Mouse (Mus musculus): ENCODE data around the gene Polr3b. TPM values are rescaled to one million over a fixed set of nuclear protein-coding genes. Genes with fewer than 3 reads are reported as not detected.
A peak's percentile ranks its signal among the peaks of the same experiment; 100 is the strongest.

Gene Polr3b
- 16.9 and 17.2 TPM in 2 replicates for polyA plus RNA-seq (2014; fragmentation: Nextera tagmentation; extraction: Ambion mirVana)

- no peaks in the 10 kb centered on the region for H3K9me3 ChIP-seq (ENCODE audit: control insufficient read depth, low read length)
- H3K27me3 ChIP-seq (ENCODE audit: control insufficient read depth, insufficient read depth, low read length), result no peaks in the 10 kb centered on the region
- 8% methylated on average over 53 of the region's 53 CpGs for WGBS
- no peaks in the 10 kb centered on the region for H3K36me3 ChIP-seq (replicated peaks; ENCODE audit: control insufficient read depth, insufficient read depth)
- peak; percentile 97 for ATAC-seq (ENCODE audit: low FRiP score)
- H3K9ac ChIP-seq, result peak within 1 kb of the TSS; percentile 64
- H3K4me3 ChIP-seq (replicated peaks; ENCODE audit: low read length), result peak within 1 kb of the TSS; percentile 55
- peak within 1 kb of the TSS; percentile 71 for H3K4me2 ChIP-seq (replicated peaks)
- peaks cover 9% of the 10 kb centered on the region for H3K4me1 ChIP-seq (replicated peaks; ENCODE audit: control insufficient read depth, insufficient read depth, low read length)
- peak; percentile 94 for DNase-seq (ENCODE audit: low spot score)
- peak within 1 kb of the TSS; percentile 90 for H3K27ac ChIP-seq
Measured at GRCm38 (mm10) chr10:84621826-84622790, at the start of gene Polr3b. Gene Polr3b, plus strand, starts transcription at chr10:84622292.

GRCm38 (mm10) chr10:84573671-84574420 lies 48.2 kb upstream of the Polr3b start:
- no peaks in the 10 kb centered on the region for H3K4me1 ChIP-seq (replicated peaks; ENCODE audit: control insufficient read depth, insufficient read depth, low read length)
- H3K9ac ChIP-seq, result no peak overlapping the region
- DNase-seq (ENCODE audit: low spot score), result no peak
- H3K27me3 ChIP-seq (ENCODE audit: control insufficient read depth, insufficient read depth, low read length), result no peaks in the 10 kb centered on the region
- no peak for ATAC-seq (ENCODE audit: low FRiP score)
- no peak overlapping the region for H3K4me3 ChIP-seq (replicated peaks; ENCODE audit: low read length)
- H3K4me2 ChIP-seq (replicated peaks), result no peak overlapping the region
- no peaks in the 10 kb centered on the region for H3K36me3 ChIP-seq (replicated peaks; ENCODE audit: control insufficient read depth, insufficient read depth)
- H3K9me3 ChIP-seq (ENCODE audit: control insufficient read depth, low read length), result no peaks in the 10 kb centered on the region
- H3K27ac ChIP-seq, result no peak overlapping the region
- WGBS, result 70% methylated on average over 5 of the region's 5 CpGs

- peak overlapping the region; percentile 82 for H3K4me2 ChIP-seq (replicated peaks)
- H3K9ac ChIP-seq, result peak overlapping the region; percentile 9; the same call in 1 of the 2 replicates
- ATAC-seq (ENCODE audit: low FRiP score) (peak; percentile 86), DNase-seq (ENCODE audit: low spot score) (peak; percentile 78)
- no peak overlapping the region; the same call in 1 of the 2 replicates for H3K27ac ChIP-seq
- peak overlapping the region; percentile 84 for H3K4me3 ChIP-seq (replicated peaks; ENCODE audit: low read length)
- H3K4me1 ChIP-seq (replicated peaks; ENCODE audit: control insufficient read depth, insufficient read depth, low read length), result no peaks in the 10 kb centered on the region
- under 1% methylated on average over 14 of the region's 14 CpGs for WGBS
- no peaks in the 10 kb centered on the region for H3K27me3 ChIP-seq (ENCODE audit: control insufficient read depth, insufficient read depth, low read length)
- no peaks in the 10 kb centered on the region for H3K36me3 ChIP-seq (replicated peaks; ENCODE audit: control insufficient read depth, insufficient read depth)
- no peaks in the 10 kb centered on the region for H3K9me3 ChIP-seq (ENCODE audit: control insufficient read depth, low read length)
Measured at GRCm38 (mm10) chr10:84576029-84576394, 46.1 kb upstream of the Polr3b start.

- WGBS, result under 1% methylated on average over 46 of the region's 46 CpGs
- Histone ChIP-seq H3K9me3 (ENCODE audit: control insufficient read depth, low read length) (no peaks in the 10 kb centered on the region), H3K27ac (peak within 1 kb of the TSS; percentile 67), H3K4me1 (replicated peaks; ENCODE audit: control insufficient read depth, insufficient read depth, low read length) (no peaks in the 10 kb centered on the region), H3K9ac (peak within 1 kb of the TSS; percentile 74), H3K36me3 (replicated peaks; ENCODE audit: control insufficient read depth, insufficient read depth) (no peaks in the 10 kb centered on the region), H3K27me3 (ENCODE audit: control insufficient read depth, insufficient read depth, low read length) (no peaks in the 10 kb centered on the region), H3K4me3 (replicated peaks; ENCODE audit: low read length) (peak within 1 kb of the TSS; percentile 84), H3K4me2 (replicated peaks) (peak within 1 kb of the TSS; percentile 82)
- DNase-seq (ENCODE audit: low spot score) (peak; percentile 91), ATAC-seq (ENCODE audit: low FRiP score) (peak; percentile 99)
Measured at GRCm38 (mm10) chr10:84576395-84577070, 45.6 kb upstream of the Polr3b start, which contains the start of gene Tcp11l2. Gene Tcp11l2, plus strand, starts transcription at chr10:84576626.

GRCm38 (mm10) chr10:84577071-84577727 lies 44.9 kb upstream of the Polr3b start:
- peak overlapping the region; percentile 67 for H3K27ac ChIP-seq

GRCm38 (mm10) chr10:84578738-84579137 lies 43.4 kb upstream of the Polr3b start:
- WGBS, result 86% methylated on average over 10 of the region's 10 CpGs
- no peak overlapping the region for H3K9ac ChIP-seq
- no peaks in the 10 kb centered on the region for H3K4me1 ChIP-seq (replicated peaks; ENCODE audit: control insufficient read depth, insufficient read depth, low read length)
- H3K27ac ChIP-seq, result no peak overlapping the region
- DNase-seq (ENCODE audit: low spot score) (no peak), ATAC-seq (ENCODE audit: low FRiP score) (no peak)
- H3K4me2 ChIP-seq (replicated peaks), result no peak overlapping the region
- H3K36me3 ChIP-seq (replicated peaks; ENCODE audit: control insufficient read depth, insufficient read depth), result no peaks in the 10 kb centered on the region
- H3K4me3 ChIP-seq (replicated peaks; ENCODE audit: low read length), result no peak overlapping the region
- H3K9me3 ChIP-seq (ENCODE audit: control insufficient read depth, low read length), result no peaks in the 10 kb centered on the region
- H3K27me3 ChIP-seq (ENCODE audit: control insufficient read depth, insufficient read depth, low read length), result no peaks in the 10 kb centered on the region

More at GRCm38 (mm10) chr10:84577071-84577727, 44.9 kb upstream of the Polr3b start:
- H3K4me2 ChIP-seq (replicated peaks), result peak overlapping the region; percentile 82
- ATAC-seq (ENCODE audit: low FRiP score) (peak; percentile 34), DNase-seq (ENCODE audit: low spot score) (peak; percentile 58)
- no peaks in the 10 kb centered on the region for H3K4me1 ChIP-seq (replicated peaks; ENCODE audit: control insufficient read depth, insufficient read depth, low read length)
- H3K4me3 ChIP-seq (replicated peaks; ENCODE audit: low read length), result peak overlapping the region; percentile 84
- WGBS, result 4% methylated on average over 38 of the region's 38 CpGs
- H3K27me3 ChIP-seq (ENCODE audit: control insufficient read depth, insufficient read depth, low read length), result no peaks in the 10 kb centered on the region
- H3K9ac ChIP-seq, result peak overlapping the region; percentile 74
- H3K9me3 ChIP-seq (ENCODE audit: control insufficient read depth, low read length), result no peaks in the 10 kb centered on the region
- H3K36me3 ChIP-seq (replicated peaks; ENCODE audit: control insufficient read depth, insufficient read depth), result no peaks in the 10 kb centered on the region

GRCm38 (mm10) chr10:84579527-84579926 lies 42.6 kb upstream of the Polr3b start:
- DNase-seq (ENCODE audit: low spot score) (no peak), ATAC-seq (ENCODE audit: low FRiP score) (no peak)
- Histone ChIP-seq H3K27me3 (ENCODE audit: control insufficient read depth, insufficient read depth, low read length) (no peaks in the 10 kb centered on the region), H3K4me1 (replicated peaks; ENCODE audit: control insufficient read depth, insufficient read depth, low read length) (no peaks in the 10 kb centered on the region), H3K4me3 (replicated peaks; ENCODE audit: low read length) (no peak overlapping the region), H3K27ac (no peak overlapping the region), H3K4me2 (replicated peaks) (no peak overlapping the region), H3K36me3 (replicated peaks; ENCODE audit: control insufficient read depth, insufficient read depth) (no peaks in the 10 kb centered on the region), H3K9me3 (ENCODE audit: control insufficient read depth, low read length) (no peaks in the 10 kb centered on the region), H3K9ac (no peak overlapping the region)
- 87% methylated on average over 2 of the region's 2 CpGs for WGBS

GRCm38 (mm10) chr10:84581191-84581590 lies 40.9 kb upstream of the Polr3b start:
- Histone ChIP-seq H3K4me2 (replicated peaks) (no peak overlapping the region), H3K9me3 (ENCODE audit: control insufficient read depth, low read length) (no peaks in the 10 kb centered on the region), H3K4me1 (replicated peaks; ENCODE audit: control insufficient read depth, insufficient read depth, low read length) (no peaks in the 10 kb centered on the region), H3K36me3 (replicated peaks; ENCODE audit: control insufficient read depth, insufficient read depth) (no peaks in the 10 kb centered on the region), H3K9ac (no peak overlapping the region), H3K27ac (no peak overlapping the region), H3K4me3 (replicated peaks; ENCODE audit: low read length) (no peak overlapping the region), H3K27me3 (ENCODE audit: control insufficient read depth, insufficient read depth, low read length) (no peaks in the 10 kb centered on the region)
- ATAC-seq (ENCODE audit: low FRiP score), result no peak
- WGBS, result 86% methylated on average over 8 of the region's 8 CpGs
- DNase-seq (ENCODE audit: low spot score), result no peak
